Mouse (Mus musculus) olfactory bulb, adult 2 months (tissue): ENCODE data around the gene Cxcr4. TPM values are rescaled to one million over a fixed set of nuclear protein-coding genes. Genes with fewer than 3 reads are reported as not detected.
"Not testable (repeated sequence)": the region's sequence is repeated elsewhere in the genome, so short reads cannot be mapped to it uniquely, and the experiment has no call there.

Source experiments
- H3K27ac ChIP-seq: fragments of 200-500 bp; 2 replicates; pipeline ENCODE4 v1.5.1; 2012; ENCODE audit warnings: low read depth, low read length; ENCODE audit not compliant: insufficient read depth
- H3K4me1 ChIP-seq: fragments of 200-500 bp; 2 replicates; pipeline ENCODE4 v1.6.1; 2012; ENCODE audit warnings: low read length; ENCODE audit not compliant: control insufficient read depth, insufficient read depth
- H3K4me3 ChIP-seq: fragments of 200-500 bp; 2 replicates; pipeline ENCODE4 v1.5.1; 2012; ENCODE audit warnings: mild to moderate bottlenecking, low read depth, low read length, moderate library complexity; ENCODE audit not compliant: insufficient read depth
- CTCF ChIP-seq: fragments of 200-500 bp; IDR thresholded peaks from 2 replicates; pipeline ENCODE4 v1.5.1; 2012; ENCODE audit warnings: low read depth, mild to moderate bottlenecking, low read length, moderate library complexity; ENCODE audit not compliant: insufficient read depth
- POLR2A ChIP-seq: fragments of 200-500 bp; IDR thresholded peaks from 2 replicates; pipeline ENCODE4 v1.6.1; 2012; ENCODE audit warnings: mild to moderate bottlenecking, low read depth, low read length, moderate library complexity; ENCODE audit not compliant: insufficient read depth
- WGBS: fragments of 180-500 bp; shearing (Covaris S2); methylation state at CpG from one replicate; pipeline ENCODE4 v1.1.7; 2018; 5-methylcytosine and 5-hydroxymethylcytosine counted together
- polyA plus RNA-seq: library from polyadenylated mRNA; stranded (reverse); fragments of >200 nt; gene quantifications from 2 replicates; pipeline ENCODE4 v1.2.4, GENCODE M21; 2012; ENCODE audit warnings: low replicate concordance; ENCODE audit not compliant: missing spikeins, insufficient read depth, insufficient read length

Gene Cxcr4
- polyA plus RNA-seq, 1 experiment: not detected

DNA sequence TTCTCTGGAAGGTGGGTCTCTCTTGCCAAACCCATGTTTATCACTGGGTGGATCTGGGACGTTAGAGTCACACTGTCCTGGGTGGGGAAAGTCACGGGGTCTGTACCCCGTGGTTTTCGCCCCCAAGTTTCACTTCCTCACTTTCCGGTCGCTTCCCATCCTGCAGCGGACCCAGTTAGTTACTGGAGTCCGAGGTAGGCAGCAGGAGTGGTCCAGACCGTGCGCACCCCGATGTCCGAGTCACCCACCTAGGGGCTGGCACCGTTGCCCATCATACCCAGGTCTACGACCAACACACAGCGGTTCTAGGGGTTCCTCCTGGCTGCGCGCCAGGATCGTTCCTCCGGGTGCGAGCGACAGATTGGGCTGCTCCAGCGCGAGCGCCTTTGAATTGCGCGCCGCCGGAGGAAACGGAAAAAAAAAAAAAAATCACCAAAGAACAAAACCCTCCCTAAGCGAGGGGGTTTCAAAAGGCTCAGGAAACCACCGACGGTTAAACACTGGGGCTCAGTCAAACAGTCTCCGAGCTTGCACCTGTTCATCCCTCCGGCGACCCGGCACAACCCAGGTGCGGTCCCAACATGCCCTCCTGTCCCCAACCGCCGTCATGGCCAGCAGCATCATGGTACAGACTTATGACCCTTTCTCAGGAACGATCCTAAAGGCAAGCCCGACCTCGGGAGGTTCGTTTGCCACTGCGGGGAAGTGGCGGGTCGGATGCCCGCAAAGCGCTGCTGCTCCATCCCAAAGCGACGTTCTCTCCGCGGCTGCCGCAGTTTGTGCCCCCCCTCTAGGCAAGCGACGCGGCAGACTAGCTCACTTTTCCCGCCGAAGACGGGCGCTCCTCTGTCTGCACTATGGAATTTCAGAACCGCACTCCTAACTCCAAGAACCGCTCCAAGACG is 1.0 kb downstream of the Cxcr4 start:
- H3K4me1 ChIP-seq: peaks cover 19% of the 10 kb centered on the region
- TF ChIP-seq POLR2A (no peak), CTCF (no peak)
- peak overlapping the region; percentile 49 for H3K4me3 ChIP-seq
- no peak overlapping the region for H3K27ac ChIP-seq
- under 1% methylated on average over 63 of the region's 63 CpGs for WGBS

DNA sequence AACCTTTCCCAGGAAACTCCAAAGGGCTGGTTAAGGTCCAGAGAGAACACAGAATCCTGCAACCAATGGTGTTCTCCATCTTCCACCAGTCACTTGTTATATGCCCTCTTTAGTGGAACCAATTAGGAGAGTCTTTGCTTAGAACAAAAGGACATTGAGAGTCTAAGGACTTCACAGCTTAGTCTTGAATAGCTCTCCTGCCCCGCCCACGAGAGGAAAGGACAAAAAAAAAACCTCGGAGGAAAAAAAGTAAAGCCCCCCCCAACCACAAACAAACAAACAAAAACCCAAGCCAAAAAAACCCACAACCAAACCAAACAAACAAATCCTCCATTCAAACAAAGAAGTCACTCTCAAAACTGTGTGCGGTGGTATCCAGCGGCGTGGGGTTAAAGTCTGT is 2.1 kb downstream of the Cxcr4 start:
- Histone ChIP-seq H3K4me3 (no peak overlapping the region), H3K27ac (no peak overlapping the region), H3K4me1 (peaks cover 19% of the 10 kb centered on the region)
- 15% methylated on average over 6 of the region's 6 CpGs for WGBS
- no peak for TF ChIP-seq POLR2A
- no peak for TF ChIP-seq CTCF

DNA sequence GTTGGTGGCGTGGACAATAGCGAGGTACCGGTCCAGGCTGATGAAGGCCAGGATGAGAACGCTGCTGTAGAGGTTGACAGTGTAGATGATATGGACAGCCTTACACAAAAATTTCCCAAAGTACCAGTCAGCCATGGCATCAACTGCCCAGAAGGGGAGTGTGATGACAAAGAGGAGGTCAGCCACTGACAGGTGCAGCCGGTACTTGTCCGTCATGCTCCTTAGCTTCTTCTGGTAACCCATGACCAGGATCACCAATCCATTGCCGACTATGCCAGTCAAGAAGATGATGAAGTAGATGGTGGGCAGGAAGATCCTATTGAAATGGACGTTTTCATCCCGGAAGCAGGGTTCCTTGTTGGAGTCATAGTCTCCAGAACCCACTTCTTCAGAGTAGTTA is 2.6 kb downstream of the Cxcr4 start:
- peaks cover 19% of the 10 kb centered on the region for H3K4me1 ChIP-seq
- TF ChIP-seq CTCF: no peak
- TF ChIP-seq POLR2A: no peak
- no peak overlapping the region for H3K27ac ChIP-seq
- no peak overlapping the region; the same call in 1 of the 2 replicates for H3K4me3 ChIP-seq
- 88% methylated on average over 9 of the region's 9 CpGs for WGBS

DNA sequence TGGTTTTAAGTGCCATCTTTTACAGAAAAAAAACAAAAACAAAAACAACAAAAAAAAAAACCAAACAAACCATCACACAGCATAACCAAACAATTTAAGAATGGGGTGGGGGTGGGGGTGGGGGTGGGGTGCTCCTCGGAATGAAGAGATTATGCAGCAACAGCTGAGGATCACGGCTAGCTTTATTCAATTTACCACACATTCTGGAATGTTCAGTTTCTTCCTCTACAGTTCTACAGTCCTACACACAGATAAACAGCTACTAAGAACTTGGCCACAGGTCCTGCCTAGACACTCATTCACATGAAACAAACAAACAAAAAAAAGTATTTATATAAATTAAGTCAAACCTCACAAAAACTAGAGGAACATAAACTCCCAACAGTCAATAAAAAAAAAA is 3.8 kb downstream of the Cxcr4 start:
- H3K27ac ChIP-seq: no peak overlapping the region
- WGBS: 62% methylated on average over 2 of the region's 2 CpGs
- no peak overlapping the region for H3K4me3 ChIP-seq
- TF ChIP-seq POLR2A (no peak), CTCF (no peak)
- peaks cover 19% of the 10 kb centered on the region for H3K4me1 ChIP-seq

DNA sequence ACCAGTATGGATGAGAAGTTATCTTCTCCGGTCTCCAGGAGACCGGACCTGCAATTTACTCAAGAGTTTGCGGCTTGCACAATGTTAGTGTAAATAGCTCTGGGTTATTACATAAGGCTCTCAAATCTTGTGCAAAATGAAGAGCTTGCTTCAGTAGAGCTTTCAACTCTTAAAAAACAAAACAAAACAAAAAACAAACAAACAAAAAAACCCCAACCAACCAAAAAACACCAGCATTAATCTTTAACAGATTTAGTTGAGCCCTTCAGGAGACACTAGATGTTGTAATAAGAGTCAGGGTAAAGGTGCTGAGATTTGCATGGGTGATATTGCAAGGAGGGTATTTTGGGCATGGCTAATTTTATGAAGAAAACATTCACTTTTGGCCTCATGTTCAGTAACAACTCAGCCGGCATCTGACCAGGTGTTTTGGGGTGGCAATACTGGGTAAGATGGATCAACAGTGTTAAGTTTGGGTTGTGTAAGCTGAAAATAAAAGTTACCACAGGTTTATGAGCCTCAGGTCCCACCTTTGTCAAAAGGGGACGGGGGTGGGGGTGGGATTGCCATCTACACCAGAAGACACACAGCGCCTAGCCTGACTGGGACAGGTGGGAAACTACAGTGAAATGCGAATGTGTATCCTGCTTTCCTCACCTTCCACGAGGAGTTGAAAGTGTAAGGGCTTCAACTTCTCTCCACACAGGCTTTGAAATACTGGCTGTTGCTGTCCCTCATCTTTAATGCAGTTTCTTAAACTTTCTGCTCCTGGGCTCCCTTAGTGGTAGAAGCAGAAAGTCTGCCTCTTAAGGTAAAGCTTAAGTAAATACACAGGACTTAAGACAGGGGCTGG is 4.9 kb downstream of the Cxcr4 start:
- Histone ChIP-seq H3K4me1 (peaks cover 11% of the 10 kb centered on the region), H3K4me3 (no peak overlapping the region), H3K27ac (no peak overlapping the region)
- WGBS: 84% methylated on average over 8 of the region's 8 CpGs
- TF ChIP-seq CTCF: no peak
- TF ChIP-seq POLR2A: no peak

DNA sequence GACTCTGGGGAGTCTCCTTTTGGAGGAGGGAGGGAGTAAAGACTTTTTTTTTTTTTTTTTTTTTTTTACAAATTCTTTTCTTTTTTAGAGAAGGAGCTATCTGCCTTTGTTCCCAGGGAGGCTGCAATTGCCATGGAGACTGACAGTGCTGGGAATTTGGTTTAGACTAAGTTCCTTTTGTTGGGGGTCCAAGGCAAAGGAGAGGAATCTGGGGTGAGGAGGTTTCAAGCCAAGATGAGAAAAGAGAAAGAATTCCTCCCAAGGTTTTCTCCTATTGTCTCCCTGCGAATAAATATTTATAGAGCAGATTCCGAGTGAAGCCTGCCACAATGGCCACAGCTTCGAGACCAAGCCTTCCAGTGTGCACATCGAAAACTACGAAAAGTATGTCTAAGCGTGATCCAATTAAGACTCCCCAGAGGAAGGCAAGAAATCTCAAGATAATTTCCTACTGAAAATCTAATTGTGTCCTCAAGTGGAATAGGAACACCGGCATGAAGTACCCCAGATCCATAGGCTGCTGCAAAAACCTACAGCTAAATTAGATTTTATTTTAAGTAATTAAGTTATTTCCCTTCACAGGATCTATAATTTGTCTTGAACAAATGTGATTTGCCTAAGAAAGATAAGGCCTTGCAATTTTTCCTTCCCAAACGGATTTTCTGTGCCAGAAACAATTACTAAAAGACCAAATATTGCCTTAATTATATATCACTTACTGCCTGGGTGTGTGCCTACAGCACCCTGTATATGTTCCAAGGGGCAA is 5.7 kb downstream of the Cxcr4 start:
- H3K4me3 ChIP-seq: no peak overlapping the region
- H3K4me1 ChIP-seq: peaks cover 7% of the 10 kb centered on the region; the same call in 1 of the 2 replicates
- 59% methylated on average over 8 of the region's 8 CpGs for WGBS
- TF ChIP-seq POLR2A (no peak), CTCF (no peak)
- H3K27ac ChIP-seq: no peak overlapping the region

DNA sequence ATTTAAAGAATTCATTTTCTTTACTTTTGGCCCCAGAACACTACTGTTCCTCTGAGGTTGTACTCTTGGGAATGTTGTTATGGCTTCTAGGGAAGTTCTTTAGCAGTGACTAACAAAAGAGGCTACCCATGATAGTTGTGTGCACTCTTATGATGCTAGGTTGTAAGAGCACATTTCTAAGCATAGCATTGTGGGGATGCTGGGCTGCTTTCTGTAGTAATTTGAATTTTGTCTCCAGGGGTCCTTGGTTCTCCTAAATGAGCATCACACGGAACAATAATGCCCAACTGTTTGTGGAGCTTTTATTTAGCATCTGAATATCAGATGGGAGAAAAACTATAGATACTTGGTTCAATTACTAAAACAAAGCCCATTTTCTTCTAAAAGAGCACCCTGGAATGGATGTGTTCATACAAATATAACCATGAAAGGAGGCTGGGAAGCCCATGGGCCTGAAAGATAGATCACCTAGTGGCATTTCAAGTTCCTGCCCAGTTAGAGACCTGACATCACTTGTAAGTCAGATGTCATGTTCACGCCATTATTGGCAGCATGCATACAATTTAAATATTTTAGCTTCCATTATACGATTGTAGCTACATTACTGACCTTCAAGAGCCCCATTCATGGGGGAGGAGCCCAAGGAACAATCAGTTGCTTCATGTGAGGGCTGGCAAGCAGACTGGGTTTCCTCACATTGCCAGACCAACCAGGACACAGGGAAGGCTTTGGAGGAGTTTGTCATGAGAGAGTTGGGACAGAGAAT is 6.5 kb downstream of the Cxcr4 start:
- no peak overlapping the region for H3K27ac ChIP-seq
- 61% methylated on average over 3 of the region's 3 CpGs for WGBS

DNA sequence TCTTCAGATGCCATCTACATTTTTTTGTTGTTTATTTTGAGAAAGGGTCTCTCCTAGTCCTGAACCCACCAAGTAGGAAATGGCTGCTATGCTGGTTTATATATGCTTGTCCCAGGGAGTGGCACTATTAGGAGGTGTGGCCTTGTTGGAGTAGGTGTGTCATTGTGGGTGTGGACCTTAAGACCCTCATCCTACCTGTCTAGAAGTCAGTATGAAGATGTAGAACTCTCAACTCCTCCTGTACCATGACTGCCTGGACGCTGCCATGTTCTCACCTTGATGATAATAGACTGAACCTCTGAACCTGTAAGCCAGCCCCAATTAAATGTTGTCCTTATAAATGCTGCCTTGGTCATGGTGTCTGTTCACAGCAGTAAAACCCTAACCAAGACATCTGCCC is 7.4 kb downstream of the Cxcr4 start:
- H3K27ac ChIP-seq, H3K4me1 ChIP-seq, H3K4me3 ChIP-seq: not testable (repeated sequence)
- WGBS: 97% methylated on average over 1 of the region's 1 CpGs

More for the DNA sequence above, 6.5 kb downstream of the Cxcr4 start:
- H3K4me3 ChIP-seq: no peak overlapping the region
- no peak for TF ChIP-seq POLR2A
- no peak for TF ChIP-seq CTCF
- H3K4me1 ChIP-seq: no peaks in the 10 kb centered on the region
